Mouse (Mus musculus): ENCODE measurements around the gene Gm49380.

The Gm49380 gene

GRCm38 (mm10) chr9:44113105-44113789, at the start of gene Gm49380, which contains the start of gene Rnf26:
TSS of gene Gm49380 (minus strand) at chr9:44113500.
TSS of gene Rnf26 (minus strand) at chr9:44113517.
- DNase-seq (ENCODE audit: low spot score) = peak; percentile 93

DNA sequence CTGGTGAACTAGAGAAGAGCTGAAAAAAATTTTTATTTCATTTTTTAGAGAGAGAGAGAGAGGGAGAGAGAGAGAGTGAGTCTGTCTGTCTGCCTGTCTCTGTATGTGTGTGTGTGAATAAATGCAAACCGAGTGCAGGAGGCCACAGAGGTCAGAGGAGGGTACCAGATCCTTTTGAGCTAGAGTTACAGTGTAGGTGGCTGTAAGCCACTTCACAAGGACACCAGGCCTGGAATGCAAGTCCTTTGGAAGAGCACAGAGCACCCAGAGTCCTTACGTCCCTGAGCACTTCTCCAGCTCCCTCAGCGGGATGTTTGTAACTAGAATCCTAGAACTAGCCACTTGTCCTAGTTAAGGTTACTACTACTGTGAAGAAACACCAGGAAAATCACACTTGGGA, 46.6 kb upstream of the Gm49380 start:
- no peak for DNase-seq (ENCODE audit: low spot score)

DNA sequence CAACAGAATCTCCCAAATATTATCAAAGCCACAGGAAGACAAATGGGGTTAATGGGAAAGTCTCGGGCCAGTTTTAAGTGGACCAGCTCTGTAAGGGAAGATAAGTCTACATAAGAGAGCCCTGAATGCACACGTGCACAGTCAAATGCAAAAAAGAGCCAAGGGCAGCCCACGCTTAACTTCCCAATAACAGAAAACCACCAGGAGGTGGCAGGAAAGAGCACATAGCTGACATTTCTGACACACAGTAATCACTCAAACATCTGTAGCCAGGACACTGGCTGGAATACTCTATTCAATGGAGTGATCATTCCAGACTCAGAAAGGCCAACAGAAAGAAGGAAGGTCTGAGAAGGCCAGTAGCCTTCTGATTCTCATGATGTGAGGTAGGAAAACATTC, 34.0 kb upstream of the Gm49380 start:
- DNase-seq (ENCODE audit: low spot score) = no peak

GRCm38 (mm10) chr9:44144718-44145060, 31.4 kb upstream of the Gm49380 start:
- DNase-seq (ENCODE audit: low spot score) = no peak

DNA sequence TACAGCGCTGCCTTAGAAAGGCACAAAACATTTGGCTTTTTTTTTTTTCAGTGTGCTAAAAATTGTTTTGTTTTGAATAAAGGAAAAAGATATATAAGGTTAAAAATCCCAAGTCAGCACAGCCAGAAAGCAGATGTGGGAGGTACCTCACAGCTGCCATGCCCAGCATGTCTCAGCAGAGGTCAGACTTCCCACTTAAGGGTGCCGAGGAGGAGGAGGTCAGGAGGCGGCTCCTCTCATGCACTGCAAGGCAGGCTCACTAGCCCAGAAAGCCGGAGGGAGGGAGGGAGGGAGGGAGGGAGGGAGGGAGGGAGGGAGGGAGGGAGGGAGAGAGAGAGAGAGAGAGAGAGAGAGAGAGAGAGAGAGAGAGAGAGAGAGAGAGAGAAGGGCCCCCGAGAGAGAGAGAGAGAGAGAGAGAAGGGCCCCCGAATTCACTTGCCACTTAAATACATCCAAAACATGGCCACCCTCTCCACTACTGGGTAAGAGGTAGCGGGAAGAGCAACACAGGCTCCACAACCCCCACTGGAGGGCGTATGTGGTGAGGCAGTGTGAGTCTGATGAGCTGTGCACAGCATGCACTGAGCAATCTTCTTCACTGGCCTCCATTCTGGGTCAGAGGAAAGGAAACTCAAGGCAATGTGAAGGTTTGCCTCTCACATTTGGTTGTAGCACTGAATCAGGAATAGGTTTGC, 30.9 kb upstream of the Gm49380 start:
- DNase-seq (ENCODE audit: low spot score) = no peak

- no peak for DNase-seq (ENCODE audit: low spot score)
These were observed 30.1 kb upstream of the Gm49380 start for GRCm38 (mm10) chr9:44143421-44143820.

GRCm38 (mm10) chr9:44141951-44142350, 28.7 kb upstream of the Gm49380 start:
- DNase-seq (ENCODE audit: low spot score) = no peak

DNA sequence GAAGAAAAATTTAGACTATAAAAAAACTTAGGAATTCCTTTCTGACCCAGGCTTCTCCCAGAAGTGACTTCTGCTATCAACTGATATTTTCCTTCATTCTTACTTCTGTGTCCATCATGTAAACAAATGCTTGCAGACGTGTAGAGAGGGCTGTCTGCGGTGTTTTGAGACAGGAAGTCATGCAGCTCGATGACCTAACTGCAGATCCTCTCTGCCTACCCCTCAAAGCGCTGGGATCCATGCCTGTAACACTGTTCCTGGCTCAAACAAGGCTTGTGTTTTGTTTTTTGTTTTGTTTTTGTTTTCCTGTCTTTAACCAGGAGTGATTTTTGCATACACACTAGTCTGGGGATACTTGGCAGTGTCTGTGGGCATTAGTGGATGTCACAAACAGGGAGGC, 24.5 kb upstream of the Gm49380 start:
- no peak for DNase-seq (ENCODE audit: low spot score)

DNA sequence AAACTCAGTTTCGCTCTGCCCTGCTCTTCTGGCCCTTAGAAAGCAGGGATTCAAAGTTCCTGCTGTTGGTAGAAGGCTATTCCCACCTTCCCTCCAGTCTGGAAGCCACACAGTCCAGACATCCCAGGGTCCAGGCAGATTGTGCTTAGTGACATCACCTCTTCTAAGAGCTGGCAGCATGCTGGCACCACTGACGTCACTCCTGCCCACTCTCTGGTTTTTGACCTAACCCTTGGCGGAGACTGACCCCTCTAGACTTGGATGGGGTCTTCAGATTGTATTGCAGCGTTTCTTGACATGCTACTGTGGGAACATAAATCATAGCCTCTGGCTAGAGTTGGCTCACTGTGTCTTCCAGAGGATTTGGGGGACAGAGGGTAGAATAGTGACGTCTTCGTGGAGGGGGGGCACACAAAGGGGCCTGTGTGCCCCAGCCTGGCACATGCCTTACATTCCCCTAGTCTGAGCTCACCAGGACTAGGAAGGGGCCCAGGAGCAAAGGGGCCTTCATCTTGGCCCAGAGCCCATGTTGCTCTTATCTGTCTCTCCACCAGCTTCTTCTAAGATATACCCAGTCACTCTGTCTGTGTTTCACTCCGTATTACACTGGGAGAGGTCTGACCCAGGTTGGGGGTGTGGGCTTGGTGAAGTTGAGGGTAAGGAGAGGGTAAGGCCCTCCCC, 22.6 kb upstream of the Gm49380 start:
- no peak for DNase-seq (ENCODE audit: low spot score)

GRCm38 (mm10) chr9:44134851-44135730, 21.8 kb upstream of the Gm49380 start:
- no peak for DNase-seq (ENCODE audit: low spot score)

DNA sequence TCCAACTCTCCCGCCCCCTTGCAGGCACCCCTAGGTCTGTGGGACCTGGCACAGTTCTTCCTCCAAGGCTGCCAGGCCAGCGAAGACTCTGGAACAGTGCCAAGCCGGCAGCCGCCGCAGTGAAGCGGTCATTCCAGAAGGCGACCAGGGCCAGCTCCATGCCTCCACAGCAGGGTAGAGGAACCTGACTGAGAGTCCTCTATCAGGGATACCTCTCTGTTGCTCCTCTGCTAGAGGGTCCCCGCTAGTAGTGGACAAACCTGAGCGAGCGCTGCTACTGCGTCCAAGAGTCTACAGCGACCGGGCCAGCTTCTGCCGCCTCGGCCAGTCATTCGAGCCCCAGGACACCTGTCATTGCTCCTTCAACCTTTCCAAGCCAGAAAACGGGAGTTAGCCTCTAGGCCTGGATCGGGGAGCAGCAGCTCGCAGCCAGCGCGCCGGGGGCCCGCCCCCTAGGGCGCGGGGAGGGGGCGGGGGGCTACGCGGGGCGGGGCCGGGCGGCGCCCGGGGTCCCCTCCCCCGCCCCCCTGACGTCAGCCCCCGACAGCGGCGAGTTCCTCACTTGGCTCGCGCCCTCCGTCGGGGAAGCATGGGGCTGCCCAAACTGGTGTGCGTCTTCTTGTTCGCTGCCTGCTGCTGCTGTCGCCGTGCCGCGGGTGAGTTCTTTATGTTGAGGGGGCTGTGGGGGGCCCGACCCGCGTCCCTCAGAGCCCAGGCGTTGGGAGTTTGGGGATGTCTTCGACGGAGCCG, 21.0 kb upstream of the Gm49380 start, which contains the start of gene Mcam:
Mcam (plus strand) TSS at position 369 of the 750 bp plus-strand sequence.
- DNase-seq (ENCODE audit: low spot score) = peak; percentile 55

DNA sequence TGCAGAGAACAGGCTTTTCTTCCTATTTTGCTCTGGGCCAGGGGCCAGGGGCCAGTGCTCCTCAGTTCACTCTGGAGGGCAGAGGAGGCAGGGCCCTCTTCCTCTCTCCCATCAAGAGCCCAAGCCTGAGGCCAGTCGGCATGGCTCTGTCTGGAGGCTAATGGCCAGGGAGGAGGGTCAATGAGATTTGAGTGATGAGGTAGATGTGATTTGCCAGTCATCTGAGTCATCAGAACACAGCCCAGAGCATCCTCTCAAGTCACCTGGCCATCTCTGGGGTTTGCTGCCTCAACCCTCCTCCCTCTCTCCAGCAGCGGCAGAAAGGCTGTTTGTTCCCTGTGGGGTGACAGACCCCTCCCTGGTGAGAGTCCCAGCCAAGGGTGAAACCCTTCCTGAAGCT, 20.0 kb upstream of the Gm49380 start:
- DNase-seq (ENCODE audit: low spot score) = no peak

DNA sequence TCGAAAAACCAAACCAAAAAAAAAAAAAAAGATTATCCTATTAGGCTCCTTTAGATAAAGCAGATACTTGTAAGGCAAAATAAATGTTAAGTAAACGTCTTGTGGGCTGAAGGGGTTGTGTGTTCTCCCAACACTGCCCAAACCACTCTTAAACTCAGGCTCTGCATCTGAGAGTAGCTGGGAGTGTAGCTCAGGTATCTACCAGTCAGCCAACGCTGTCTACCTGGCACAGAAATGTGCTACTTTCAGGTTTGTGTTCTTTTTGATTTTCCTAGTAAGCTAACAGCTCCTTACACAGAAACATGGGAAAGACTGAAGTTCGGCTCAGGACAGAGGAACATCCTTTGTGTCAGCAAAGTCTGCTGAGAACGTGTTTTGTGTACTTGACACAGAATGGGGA, 18.9 kb upstream of the Gm49380 start:
- DNase-seq (ENCODE audit: low spot score) = no peak

DNA sequence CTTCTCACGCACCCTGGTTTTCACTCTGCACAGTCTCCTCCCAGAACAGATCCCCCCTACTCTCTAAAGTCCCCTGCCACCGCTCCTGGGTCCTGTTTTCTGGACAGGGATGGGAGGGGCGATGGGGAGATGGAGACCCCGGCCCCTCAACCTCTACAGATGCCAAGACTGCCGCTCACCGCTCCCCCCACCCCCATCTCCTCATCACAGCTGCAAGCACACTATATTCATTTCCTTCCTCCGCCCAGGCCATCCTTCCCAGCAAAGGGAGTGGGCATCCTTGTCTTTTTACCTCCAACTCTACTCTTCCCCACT, 17.9 kb upstream of the Gm49380 start:
- no peak for DNase-seq (ENCODE audit: low spot score)

DNA sequence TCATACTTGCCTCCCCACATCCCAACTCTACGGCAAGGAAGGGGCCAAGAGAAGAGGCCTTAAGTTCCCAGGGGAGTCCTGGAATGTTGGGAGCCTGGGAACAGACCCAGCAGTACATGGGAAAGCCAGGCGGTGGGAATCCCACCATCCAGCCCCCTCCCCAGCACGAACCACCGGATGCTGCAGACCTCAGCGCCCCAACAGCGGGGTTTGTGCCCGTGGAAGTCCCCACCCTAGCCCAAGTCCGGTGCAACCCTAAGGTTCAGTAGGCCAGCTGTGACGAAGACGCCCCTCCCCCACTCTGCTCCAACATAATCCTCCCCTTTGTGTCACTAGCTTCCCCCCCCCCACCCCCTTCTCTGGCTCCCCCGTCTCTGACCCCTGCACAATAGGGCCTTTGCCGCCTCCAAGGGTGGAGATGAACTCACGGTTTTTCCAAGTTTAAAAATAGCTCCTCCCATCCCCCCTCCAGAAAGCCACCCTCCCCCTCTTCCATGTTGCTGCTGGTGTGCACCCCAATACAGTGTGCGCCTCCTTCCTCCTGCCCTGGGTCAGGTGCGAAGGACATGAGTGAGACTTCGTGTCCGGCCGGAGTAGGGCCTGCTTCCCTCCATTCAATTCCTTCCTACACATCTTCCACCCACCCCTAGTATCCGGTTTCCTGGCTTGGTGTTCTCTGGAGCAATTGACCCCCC, 17.4 kb upstream of the Gm49380 start:
- no peak for DNase-seq (ENCODE audit: low spot score)

DNA sequence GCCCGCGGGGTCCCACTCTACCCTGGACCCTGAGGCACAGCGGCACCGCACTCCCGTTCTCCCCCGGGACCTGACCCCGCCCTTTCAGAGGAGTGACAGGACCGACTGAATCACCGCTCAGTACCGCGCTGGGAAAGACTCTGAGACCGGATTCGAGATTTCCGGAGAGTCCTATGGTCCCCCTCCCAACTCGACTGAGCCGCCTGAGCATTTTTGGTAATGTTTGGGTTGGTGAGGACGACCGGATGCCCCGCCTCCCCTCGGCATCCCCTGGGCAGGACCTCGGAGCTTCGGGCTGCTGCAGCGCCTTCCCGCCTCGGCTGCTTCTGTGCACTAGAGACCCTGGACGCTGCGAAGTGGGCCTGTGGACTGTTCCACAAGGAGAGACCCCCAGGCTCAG, 16.7 kb upstream of the Gm49380 start:
- DNase-seq (ENCODE audit: low spot score) = peak; percentile 55

GRCm38 (mm10) chr9:44129633-44130032, 16.3 kb upstream of the Gm49380 start:
- no peak for DNase-seq (ENCODE audit: low spot score)

- DNase-seq (ENCODE audit: low spot score) = no peak
These were observed 14.1 kb upstream of the Gm49380 start for GRCm38 (mm10) chr9:44127351-44127801.

DNA sequence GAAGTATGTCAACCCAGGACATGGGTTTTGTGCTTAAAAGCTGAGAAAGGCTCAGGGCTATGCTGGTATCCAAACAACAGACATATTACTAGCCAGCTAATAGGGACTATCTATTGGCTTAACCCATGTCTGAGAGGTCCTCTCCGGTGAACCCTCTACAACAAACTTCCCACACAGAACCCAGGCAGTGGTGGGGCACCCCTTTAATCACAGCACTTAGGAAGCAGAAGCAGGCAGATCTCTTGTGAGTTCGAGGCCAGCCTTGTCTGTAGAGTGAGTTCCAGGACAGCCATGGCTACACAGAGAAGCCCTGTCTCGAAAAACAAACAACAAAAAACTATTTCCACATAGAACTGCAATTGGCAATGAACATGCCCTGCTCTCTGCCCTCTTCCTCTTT, 13.4 kb upstream of the Gm49380 start:
- DNase-seq (ENCODE audit: low spot score) = no peak

- peak; percentile 80 for DNase-seq (ENCODE audit: low spot score)
These were observed 12.5 kb upstream of the Gm49380 start for GRCm38 (mm10) chr9:44125546-44126428.
